Mouse (Mus musculus) kidney, adult 2 months (tissue): ENCODE results near the gene Hsp90b1.
"Not testable (repeated sequence)": the region's sequence is repeated elsewhere in the genome, so short reads cannot be mapped to it uniquely, and the experiment has no call there.

ENCODE experiments used
- CTCF ChIP-seq: fragments of 200-500 bp; conservative IDR thresholded peaks from 2 replicates; pipeline ENCODE4 v1.5.1; 2011; ENCODE audit warnings: low read depth, mild to moderate bottlenecking, control low read depth, low read length, moderate library complexity, mixed read lengths; ENCODE audit not compliant: insufficient read depth, insufficient read length
- POLR2A ChIP-seq: fragments of 200-500 bp; IDR thresholded peaks from one replicate; pipeline ENCODE4 v1.6.1; 2011; ENCODE audit warnings: low read depth, low read length, control low read depth

GRCm38 (mm10) chr10:86670550-86670949 lies 34.8 kb downstream of the Hsp90b1 start:
- TF ChIP-seq POLR2A, CTCF: not testable (repeated sequence)
